Mouse (Mus musculus) neural tube, embryonic 14.5 days (tissue): ENCODE data around the gene Cyp2d22. TPM values are rescaled to one million over a fixed set of nuclear protein-coding genes. Genes with fewer than 3 reads are reported as not detected.

Experiments
- ATAC-seq: fragments of 200-750 bp; cut with Nextera tagmentation; 2 replicates; pipeline ENCODE4 v1.8.0; 2017; ENCODE audit warnings: low read depth, mild to moderate bottlenecking, moderate TSS enrichment, moderate library complexity
- H3K27ac ChIP-seq: fragments of 300-500 bp; sonication (generic); 2 replicates; pipeline ENCODE4 v1.5.1; 2014; ENCODE audit warnings: low read depth, mild to moderate bottlenecking, control low read depth, low read length, moderate library complexity, mixed read lengths
- H3K27me3 ChIP-seq: fragments of 300-500 bp; sonication (generic); 2 replicates; pipeline ENCODE4 v1.6.1; 2014; ENCODE audit warnings: low read length; ENCODE audit not compliant: control insufficient read depth, insufficient read depth
- H3K36me3 ChIP-seq: fragments of 300-500 bp; sonication (generic); 2 replicates; pipeline ENCODE4 v1.6.1; 2014; ENCODE audit warnings: low read length, mixed read lengths; ENCODE audit not compliant: control insufficient read depth, insufficient read depth
- H3K4me1 ChIP-seq: fragments of 300-500 bp; sonication (generic); 2 replicates; pipeline ENCODE4 v1.6.1; 2014; ENCODE audit warnings: low read length; ENCODE audit not compliant: control insufficient read depth, insufficient read depth
- H3K4me2 ChIP-seq: fragments of 300-500 bp; sonication (generic); 2 replicates; pipeline ENCODE4 v1.6.1; 2014; ENCODE audit warnings: mild to moderate bottlenecking, low read depth, low read length, control low read depth
- H3K4me3 ChIP-seq: fragments of 300-500 bp; sonication (generic); 2 replicates; pipeline ENCODE4 v1.5.1; 2014; ENCODE audit warnings: low read depth, low read length, control low read depth, mixed read lengths
- H3K9ac ChIP-seq: fragments of 300-500 bp; sonication (generic); replicated peaks from 2 replicates; pipeline ENCODE4 v1.6.1; 2014; ENCODE audit warnings: low read depth, mild to moderate bottlenecking, control low read depth, low read length, mixed read lengths
- H3K9me3 ChIP-seq: fragments of 300-500 bp; sonication (generic); 2 replicates; pipeline ENCODE4 v1.6.1; 2016; ENCODE audit warnings: low read length; ENCODE audit not compliant: control insufficient read depth
- whole genome bisulfite sequencing: fragments of 180-500 bp; shearing (Covaris S2); extraction: QIAGEN DNeasy Blood & Tissue Kit; methylation state at CpG from one replicate; pipeline ENCODE4 v1.1.7; 2014; 5-methylcytosine and 5-hydroxymethylcytosine counted together
- polyA plus RNA-seq: library from polyadenylated mRNA; unstranded; fragments of >200 nt; fragmentation: Nextera tagmentation; extraction: Ambion mirVana; gene quantifications from 2 replicates; pipeline ENCODE4 v1.2.1, GENCODE M21; 2014

Cyp2d22 gene
- polyA plus RNA-seq, 1 experiment from 2014 or later = 0.99 TPM

- H3K4me1 ChIP-seq = peaks cover 12% of the 10 kb centered on the region
- peaks cover 3% of the 10 kb centered on the region; the same call in 1 of the 2 replicates for H3K27me3 ChIP-seq
- H3K9me3 ChIP-seq = no peaks in the 10 kb centered on the region
- H3K4me2 ChIP-seq = peak overlapping the region; percentile 91
- 31% methylated on average over 14 of the region's 14 CpGs for WGBS
- H3K27ac ChIP-seq = peak overlapping the region; percentile 86; the same call in 1 of the 2 replicates
- H3K36me3 ChIP-seq = peaks cover 26% of the 10 kb centered on the region
- H3K9ac ChIP-seq = peak overlapping the region; percentile 96
- no peak for ATAC-seq
- peak overlapping the region; percentile 97 for H3K4me3 ChIP-seq
These were observed 26.8 kb downstream of the Cyp2d22 start for GRCm38 (mm10) chr15:82353078-82353744.

DNA sequence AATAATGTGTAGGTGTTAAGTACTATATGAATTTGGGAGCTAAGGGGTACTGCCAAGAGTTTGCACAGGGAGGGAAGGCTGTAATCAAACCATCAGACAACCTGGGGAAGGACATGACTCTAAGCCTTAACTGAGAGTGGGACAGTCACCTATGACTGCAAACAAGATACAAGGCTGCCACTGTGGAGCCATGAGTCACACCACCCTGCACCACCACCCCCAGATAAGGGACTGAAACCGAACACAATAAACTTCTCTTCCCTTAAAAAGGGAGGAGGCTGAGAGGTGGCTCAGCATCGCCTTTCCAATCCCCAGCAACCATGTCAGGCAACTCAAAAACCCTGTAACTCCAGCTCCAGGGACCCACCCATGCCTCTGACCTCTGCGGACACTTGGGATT lies 28.6 kb downstream of the Cyp2d22 start:
- WGBS = 79% methylated on average over 3 of the region's 3 CpGs
- H3K4me1 ChIP-seq = peaks cover 25% of the 10 kb centered on the region
- H3K9me3 ChIP-seq = no peaks in the 10 kb centered on the region
- peaks cover 3% of the 10 kb centered on the region; the same call in 1 of the 2 replicates for H3K27me3 ChIP-seq
- no peak overlapping the region for H3K4me2 ChIP-seq
- no peak overlapping the region for H3K4me3 ChIP-seq
- H3K36me3 ChIP-seq = peaks cover 29% of the 10 kb centered on the region
- no peak for ATAC-seq
- H3K27ac ChIP-seq = no peak overlapping the region
- H3K9ac ChIP-seq = no peak overlapping the region

- Histone ChIP-seq H3K4me1 (peaks cover 25% of the 10 kb centered on the region), H3K27me3 (peaks cover 3% of the 10 kb centered on the region; the same call in 1 of the 2 replicates), H3K4me3 (no peak overlapping the region), H3K36me3 (peaks cover 29% of the 10 kb centered on the region), H3K9me3 (no peaks in the 10 kb centered on the region), H3K9ac (no peak overlapping the region), H3K4me2 (no peak overlapping the region), H3K27ac (no peak overlapping the region)
- ATAC-seq = no peak
- WGBS = 92% methylated on average over 4 of the region's 4 CpGs
These were observed 29.7 kb downstream of the Cyp2d22 start for GRCm38 (mm10) chr15:82350349-82350748.

DNA sequence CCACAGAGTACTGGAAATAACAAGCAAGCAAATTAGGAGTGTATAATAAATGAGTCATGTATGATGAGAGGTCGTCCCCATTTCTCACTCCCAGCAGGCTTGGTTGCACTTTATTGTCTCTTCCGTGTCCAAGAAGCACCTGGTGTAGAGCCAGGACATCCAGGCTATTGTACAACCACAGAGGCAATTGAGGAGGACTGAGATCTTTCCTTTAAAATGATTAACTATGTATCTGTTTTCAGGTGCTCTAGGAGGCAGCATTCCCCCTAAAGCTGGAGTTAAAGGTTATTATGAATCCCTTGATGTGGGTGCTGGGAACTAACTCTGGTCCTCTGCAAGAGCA lies 31.1 kb downstream of the Cyp2d22 start:
- WGBS = 85% methylated on average over 2 of the region's 2 CpGs
- Histone ChIP-seq H3K36me3 (peaks cover 29% of the 10 kb centered on the region), H3K4me3 (no peak overlapping the region), H3K4me1 (peaks cover 20% of the 10 kb centered on the region), H3K27me3 (peaks cover 3% of the 10 kb centered on the region; the same call in 1 of the 2 replicates), H3K4me2 (no peak overlapping the region), H3K9ac (no peak overlapping the region), H3K9me3 (no peaks in the 10 kb centered on the region), H3K27ac (no peak overlapping the region)
- ATAC-seq = no peak

- no peak overlapping the region for H3K27ac ChIP-seq
- WGBS = 91% methylated on average over 8 of the region's 8 CpGs
- H3K36me3 ChIP-seq = peaks cover 29% of the 10 kb centered on the region
- H3K4me1 ChIP-seq = peaks cover 20% of the 10 kb centered on the region
- H3K4me2 ChIP-seq = no peak overlapping the region
- H3K27me3 ChIP-seq = no peaks in the 10 kb centered on the region
- no peak overlapping the region for H3K9ac ChIP-seq
- ATAC-seq = no peak
- no peak overlapping the region for H3K4me3 ChIP-seq
- H3K9me3 ChIP-seq = no peaks in the 10 kb centered on the region
These were observed 31.6 kb downstream of the Cyp2d22 start for GRCm38 (mm10) chr15:82348258-82348998.

- Histone ChIP-seq H3K36me3 (peaks cover 29% of the 10 kb centered on the region), H3K27me3 (no peaks in the 10 kb centered on the region), H3K4me3 (no peak overlapping the region), H3K9me3 (no peaks in the 10 kb centered on the region), H3K4me1 (peaks cover 15% of the 10 kb centered on the region), H3K4me2 (no peak overlapping the region), H3K27ac (no peak overlapping the region), H3K9ac (no peak overlapping the region)
- 96% methylated on average over 12 of the region's 12 CpGs for WGBS
- ATAC-seq = no peak
These were observed 32.2 kb downstream of the Cyp2d22 start for GRCm38 (mm10) chr15:82347852-82348251.

- Histone ChIP-seq H3K4me1 (peaks cover 13% of the 10 kb centered on the region), H3K27me3 (no peaks in the 10 kb centered on the region), H3K9ac (0 out of 2 replicates have a peak overlapping the region, but pooled peaks have one; percentile 71), H3K27ac (no peak overlapping the region), H3K4me2 (peak overlapping the region; percentile 96), H3K9me3 (no peaks in the 10 kb centered on the region), H3K36me3 (peaks cover 29% of the 10 kb centered on the region), H3K4me3 (peak overlapping the region; percentile 64)
- no peak for ATAC-seq
- 83% methylated on average over 4 of the region's 4 CpGs for WGBS
These were observed 32.8 kb downstream of the Cyp2d22 start for GRCm38 (mm10) chr15:82347303-82347676.

DNA sequence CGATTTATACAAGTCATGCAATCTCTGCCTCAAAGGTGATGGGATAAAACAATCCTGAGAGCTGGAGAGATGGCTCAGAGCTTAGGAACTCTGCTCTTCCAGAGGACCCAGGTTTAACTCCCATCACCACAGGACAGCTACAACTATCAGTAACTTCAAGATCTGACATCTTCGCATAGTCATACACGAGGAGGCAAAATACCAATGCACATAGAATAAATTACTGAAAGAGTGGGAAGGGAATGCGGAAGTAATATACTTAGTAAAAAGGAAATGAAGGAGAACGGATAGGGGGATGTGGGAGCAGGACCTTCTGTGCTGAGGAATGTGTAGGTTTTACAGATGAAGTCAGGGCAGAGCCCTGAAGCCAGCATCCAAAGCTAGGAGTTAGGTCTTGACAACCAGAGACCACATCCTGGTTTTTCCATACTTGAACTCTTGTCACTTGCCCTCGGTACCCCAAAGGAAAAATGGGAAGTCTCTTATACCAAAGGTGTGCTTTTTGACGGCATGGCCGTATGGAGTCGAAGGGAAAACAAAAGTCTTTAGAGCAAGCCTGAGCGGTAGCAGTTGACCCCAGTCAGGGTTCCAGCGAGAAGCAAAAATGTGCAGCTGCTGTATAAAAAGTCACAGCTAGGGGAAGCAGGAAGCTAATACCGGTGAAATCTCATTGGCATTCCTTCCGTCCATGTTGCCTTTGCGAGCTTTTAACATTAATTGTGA lies 33.3 kb downstream of the Cyp2d22 start:
- Histone ChIP-seq H3K4me1 (peaks cover 13% of the 10 kb centered on the region), H3K9me3 (no peaks in the 10 kb centered on the region), H3K27ac (peak overlapping the region; percentile 87), H3K4me3 (peak overlapping the region; percentile 64), H3K36me3 (peaks cover 29% of the 10 kb centered on the region), H3K9ac (peak overlapping the region; percentile 71), H3K27me3 (no peaks in the 10 kb centered on the region), H3K4me2 (peak overlapping the region; percentile 96)
- 64% methylated on average over 14 of the region's 14 CpGs for WGBS
- ATAC-seq = no peak; the same call in 1 of the 2 replicates
